Mouse (Mus musculus) right cerebral cortex, postnatal 36 days (tissue): ENCODE data around the gene Taar2.

Source experiments
- DNase-seq, 2 experiments: peaks; one replicate each; pipeline ENCODE4 v3.0.0; 2022; ENCODE audit warnings: low spot score in 2 of 2, mixed read lengths in 1 of 2

The Taar2 gene

GRCm38 (mm10) chr10:23978901-23979705 is 40.7 kb downstream of the Taar2 start:
- peak; percentile 32 to 53 for DNase-seq

DNA sequence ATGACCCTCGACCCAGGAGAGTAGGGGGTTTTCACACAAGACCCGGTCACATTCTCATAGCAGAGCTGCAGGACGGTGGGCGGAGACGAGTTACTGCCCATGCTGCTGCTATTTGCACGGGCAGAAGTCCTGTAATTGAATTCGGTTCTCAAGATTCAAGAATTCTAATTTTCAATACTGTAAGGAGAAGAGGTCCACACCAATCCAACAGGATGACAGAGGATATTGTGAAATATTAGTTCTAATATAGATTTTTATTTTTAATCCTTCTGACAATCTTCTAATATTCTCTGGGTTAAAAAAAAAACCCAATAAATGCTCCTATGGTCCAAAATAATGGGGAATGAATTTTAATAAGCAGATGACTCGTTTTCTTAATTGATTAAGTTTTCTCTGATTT is 47.2 kb downstream of the Taar2 start, which contains the start of gene Taar6:
Gene Taar6 (minus strand): TSS at position 101 of the 400 bp plus-strand sequence.
- DNase-seq, result no peak

DNA sequence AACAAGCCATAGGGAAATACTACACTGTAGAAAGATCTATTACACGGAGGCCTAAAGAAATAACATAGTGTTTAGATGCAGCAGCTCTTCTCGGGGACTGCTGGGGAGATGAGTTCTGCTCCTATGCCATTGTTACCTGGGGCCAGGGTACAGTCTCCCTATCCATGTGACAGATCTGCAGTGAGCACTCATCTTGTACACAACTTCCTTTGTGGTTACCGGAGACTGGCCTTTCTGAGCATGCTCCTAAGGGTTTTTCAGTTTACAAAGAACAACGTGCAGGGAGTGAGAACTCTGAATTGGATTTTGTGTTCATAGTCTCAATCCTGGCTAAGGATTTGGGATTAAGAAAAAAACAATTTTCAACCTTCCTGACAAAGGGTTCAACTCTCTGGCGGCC is 48.0 kb downstream of the Taar2 start:
- DNase-seq, result no peak
